In the genomic region with DNA sequence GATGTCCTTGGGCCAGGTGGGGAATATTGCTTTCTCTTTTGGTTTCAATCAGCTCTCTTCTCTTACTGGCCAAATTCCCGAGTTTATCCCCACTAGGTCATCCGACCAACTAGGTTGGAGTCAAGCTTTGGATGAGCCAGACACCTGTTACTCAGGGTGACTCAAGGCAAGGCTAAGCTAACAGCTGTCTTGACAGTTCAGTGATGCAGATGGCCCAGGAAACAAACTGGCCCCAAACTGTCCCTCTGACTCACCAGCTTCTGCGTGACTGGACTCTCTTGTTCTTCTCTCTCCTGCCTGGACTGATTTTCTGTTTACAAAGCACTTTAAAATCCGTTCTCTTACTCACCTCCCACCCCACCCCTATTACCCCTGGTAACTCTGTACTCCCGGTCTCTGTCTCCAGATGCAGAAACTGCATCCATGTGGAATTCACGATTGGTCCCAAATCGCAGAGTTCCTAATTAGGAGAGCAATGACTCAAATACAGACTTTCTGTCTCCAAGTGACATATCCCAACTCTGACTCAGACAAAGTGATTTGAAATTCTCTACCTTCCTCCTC, we compare ENCODE assay signal across 15 mouse cellular contexts. TPM values are rescaled to one million over a fixed set of nuclear protein-coding genes. Genes with fewer than 3 reads are reported as not detected.
DNase-seq lines count a peak whose midpoint lies in the region; ATAC-seq lines count a peak whose summit lies in the region.
"Had no signal": no experiment of that assay in that cellular context is flagged by ENCODE, and none has a peak within 500 bp of the region (broad histone marks: within the 10 kb centered on the region; RNA-seq: fewer than 3 reads in every experiment).

No protein-coding gene starts in this region.

- DNase-seq in gastrocnemius, postnatal 14 days: peak; percentile 40
- DNase-seq in gastrocnemius, adult 8-10 months (ENCODE audit: low spot score in 2 of 2): no peak
- peak; percentile 27 to 31 for DNase-seq in urinary bladder, postnatal 36 days (ENCODE audit: low spot score in 2 of 2)
- no peak for DNase-seq in urinary bladder, postnatal 10 days (ENCODE audit: low spot score)
- peak; percentile 41 to 45 for DNase-seq in adrenal gland, postnatal 36 days
- DNase-seq in ovary, postnatal 14 days (ENCODE audit: low spot score): no peak
- DNase-seq: cerebellum, adult 2 months; heart, postnatal 4 days; kidney, adult 18-20 months; kidney, postnatal 10 days; left cerebral cortex, postnatal 4 days; lung, adult 2 months had no signal

- intact Hi-C loops in gastrocnemius, postnatal 14 days (cut with DNase I; ENCODE audit: low total_unique reads): no loop called here

- ATAC-seq in CD4-positive, CD25-positive, alpha-beta regulatory T cell, adult 4 months: no peak

RNA-seq across cellular contexts. Expression of a gene that starts 18.6 kb away (rescaled TPM):
- total RNA-seq in gastrocnemius, postnatal 14 days (2021): under 1 TPM; 0.33 to 0.51 TPM
- total RNA-seq in gastrocnemius, adult 8-10 months (2022): under 1 TPM in 2 of 4 experiments, not detected in 2; 0.29 to 0.31 TPM
- total RNA-seq in adrenal gland, postnatal 36 days (2021): 1 to 10 TPM; 2.7 to 2.9 TPM
- not detected for polyA plus RNA-seq in CD4-positive, CD25-positive, alpha-beta regulatory T cell, adult 4 months (2017; shearing (Covaris generic))
- total RNA-seq: CH12.LX; common myeloid progenitor, adult 5-6 weeks had no signal

Comparison
In these comparisons a context has a peak if more than half of its experiments do, and no peak if none do; other contexts are left out.
1. DNase-seq: peak in gastrocnemius, postnatal 14 days (single experiment), urinary bladder, postnatal 36 days (2 of 2) and adrenal gland, postnatal 36 days (2 of 2); none in gastrocnemius, adult 8-10 months (0 of 2), urinary bladder, postnatal 10 days (single experiment) and ovary, postnatal 14 days (single experiment).